Mouse (Mus musculus) sigmoid colon, adult 10 weeks (tissue): ENCODE data around the gene Tmco1. TPM values are rescaled to one million over a fixed set of nuclear protein-coding genes. Genes with fewer than 3 reads are reported as not detected.

Source experiments
- polyA plus RNA-seq: library from polyadenylated mRNA; stranded (reverse); fragments of 350-450 nt; fragmentation: Illumina TruSeq; extraction: RNeasy Lipid Tissue Mini Kit (QIAGEN cat#74804); gene quantifications from one replicate; pipeline ENCODE4 v1.2.3, GENCODE M21; 2014; ENCODE audit warnings: low read depth, low replicate concordance

Tmco1 gene
- polyA plus RNA-seq = 347 TPM

DNA sequence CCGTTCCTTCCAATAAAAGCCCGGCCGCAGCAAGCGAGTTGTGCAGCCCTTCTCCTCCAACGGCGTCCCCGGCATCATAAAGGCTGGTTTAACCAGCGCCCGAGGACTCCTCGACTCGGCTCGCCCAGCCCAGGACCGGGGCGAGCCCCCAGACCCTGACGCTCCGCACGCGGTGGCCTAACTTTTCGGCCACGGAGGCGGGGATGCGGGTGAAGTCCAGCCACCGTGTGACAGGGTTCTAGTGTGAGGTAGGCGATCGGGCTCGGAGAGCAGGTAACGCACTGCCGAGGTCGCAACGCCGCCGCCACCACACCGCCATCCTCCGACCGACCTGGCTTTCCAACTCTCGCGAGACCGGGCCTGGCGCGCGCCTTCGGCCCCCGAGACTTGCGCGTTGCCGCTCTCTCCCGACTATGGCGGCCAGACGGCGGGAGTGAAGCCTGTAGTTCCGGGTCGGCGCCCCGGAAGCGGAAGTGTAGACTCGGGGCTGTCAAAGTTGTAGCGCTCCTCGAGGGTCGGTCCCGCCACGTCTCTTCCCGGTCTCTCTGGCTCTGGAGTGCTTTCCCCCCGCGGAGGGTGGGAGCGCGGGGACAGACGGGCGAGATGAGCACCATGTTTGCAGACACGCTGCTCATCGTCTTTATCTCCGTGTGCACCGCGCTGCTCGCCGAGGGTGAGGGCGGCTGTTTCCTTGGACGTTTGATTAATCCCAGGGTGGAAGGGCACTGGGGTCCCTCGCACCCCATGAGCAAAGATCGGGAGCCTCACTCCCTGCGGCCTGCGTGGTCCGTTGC lies at the start of gene Tmco1:
Gene Tmco1, plus strand, starts transcription at position 118 of the 794 bp plus-strand sequence.

GRCm38 (mm10) chr1:167285320-167285355 lies 23.0 kb upstream of the Tmco1 start, which contains the start of gene Uck2:
TSS of gene Uck2 (minus strand) at chr1:167285320.

DNA sequence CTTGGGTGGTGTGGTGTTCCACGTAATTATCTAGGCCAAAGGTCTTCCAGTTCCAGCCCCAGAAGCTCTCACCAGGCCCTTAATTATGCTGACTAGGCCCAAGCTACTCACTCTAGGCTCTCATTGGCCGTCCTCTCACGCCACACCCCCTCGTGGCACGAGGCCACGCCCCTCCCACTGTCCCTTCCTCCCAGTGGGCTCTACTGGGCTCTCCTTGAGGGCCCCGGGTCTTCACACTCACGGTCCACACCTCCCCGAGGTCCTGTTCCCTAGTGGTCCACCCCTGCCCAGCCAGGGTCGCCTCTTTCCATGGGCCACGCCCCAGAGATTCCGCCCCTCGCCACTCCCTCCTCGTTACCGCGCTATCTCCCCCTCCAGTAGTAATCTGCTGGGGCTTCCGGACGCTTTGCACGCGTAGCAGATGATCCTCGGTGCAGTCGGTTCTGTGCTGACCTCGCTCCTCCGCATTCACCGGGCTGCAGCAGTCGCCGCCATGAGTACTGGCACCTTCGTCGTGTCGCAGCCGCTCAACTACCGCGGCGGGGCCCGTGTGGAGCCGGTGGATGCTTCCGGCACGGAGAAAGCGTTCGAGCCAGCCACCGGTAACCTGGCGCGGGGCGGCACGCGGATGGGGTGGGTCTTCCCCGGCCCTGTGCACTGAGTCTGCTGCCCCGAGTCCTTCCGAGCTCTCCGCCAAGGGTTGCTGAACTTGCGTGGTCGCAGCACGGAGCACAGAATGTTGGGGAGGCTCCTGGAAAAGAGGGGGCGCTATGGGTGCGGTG lies 41.8 kb downstream of the Tmco1 start, which contains the start of gene Aldh9a1:
Gene Aldh9a1, plus strand, starts transcription at position 177 of the 782 bp plus-strand sequence.

Other genes with a start within 250 kb of the Tmco1 start
- 22.0 TPM for gene Uck2, start 23.1 kb upstream of the Tmco1 start, polyA plus RNA-seq
- 42.5 TPM for gene Aldh9a1, start 41.6 kb downstream of the Tmco1 start, polyA plus RNA-seq
- 5.8 TPM for gene Mgst3, start 85.5 kb downstream of the Tmco1 start, polyA plus RNA-seq
- gene Lrrc52, start 158.4 kb downstream of the Tmco1 start, polyA plus RNA-seq = not detected